Mouse (Mus musculus) cerebellum, postnatal 36 days (tissue): ENCODE results near the gene Taf8.
A peak's percentile ranks its signal among the peaks of the same experiment; 100 is the strongest.

Source experiments
- DNase-seq, 2 experiments: peaks; one replicate each; pipeline ENCODE4 v3.0.0; 2021 to 2022; ENCODE audit warnings: mixed read lengths in 2 of 2

The Taf8 gene

GRCm38 (mm10) chr17:47501946-47502706 is at the start of gene Taf8:
Gene Taf8 (minus strand): TSS chr17:47502292.
- peak; percentile 91 to 93 for DNase-seq

DNA sequence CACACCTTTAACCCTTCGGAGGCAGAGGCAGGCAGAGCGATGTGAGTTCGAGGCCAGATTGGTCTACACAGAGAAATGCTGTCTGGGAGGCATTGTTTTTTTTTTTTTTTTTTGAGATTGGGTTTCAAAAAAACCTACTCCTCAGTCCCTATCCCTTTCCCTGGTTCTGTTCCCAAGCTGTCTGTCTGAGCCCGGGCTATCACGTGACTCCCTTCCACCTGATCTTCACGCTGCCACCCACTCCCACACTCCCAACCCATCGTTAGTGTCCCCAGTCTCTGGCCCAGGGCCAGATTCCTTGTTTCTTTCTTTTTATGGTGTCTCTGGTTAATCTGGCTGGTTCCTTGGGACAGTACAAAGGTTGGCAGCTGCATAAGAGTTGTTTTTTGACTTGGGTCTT is 49.0 kb upstream of the Taf8 start:
- DNase-seq = no peak

GRCm38 (mm10) chr17:47545861-47546331 is 43.8 kb upstream of the Taf8 start:
- no peak for DNase-seq

DNA sequence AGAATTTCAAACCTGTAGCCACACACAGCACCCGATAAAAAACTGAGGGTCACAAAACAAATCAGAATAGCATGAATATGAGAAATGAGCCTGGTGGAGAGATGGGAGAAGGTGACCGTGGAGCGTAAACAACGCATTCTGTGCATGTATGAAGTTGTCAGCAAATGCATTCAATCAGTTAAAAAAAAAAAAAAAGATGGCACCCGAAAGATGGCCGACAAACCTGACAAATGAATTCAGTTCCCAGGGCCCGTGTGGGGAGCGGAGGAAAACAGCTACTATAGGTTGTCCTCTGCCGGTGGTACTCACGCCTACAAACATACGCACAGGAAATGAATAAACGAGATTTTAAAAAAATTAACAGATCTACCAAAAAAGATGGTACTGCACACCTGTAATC is 43.1 kb upstream of the Taf8 start:
- DNase-seq = no peak

- DNase-seq = no peak
Observed at GRCm38 (mm10) chr17:47543051-47543650, 41.1 kb upstream of the Taf8 start.

DNA sequence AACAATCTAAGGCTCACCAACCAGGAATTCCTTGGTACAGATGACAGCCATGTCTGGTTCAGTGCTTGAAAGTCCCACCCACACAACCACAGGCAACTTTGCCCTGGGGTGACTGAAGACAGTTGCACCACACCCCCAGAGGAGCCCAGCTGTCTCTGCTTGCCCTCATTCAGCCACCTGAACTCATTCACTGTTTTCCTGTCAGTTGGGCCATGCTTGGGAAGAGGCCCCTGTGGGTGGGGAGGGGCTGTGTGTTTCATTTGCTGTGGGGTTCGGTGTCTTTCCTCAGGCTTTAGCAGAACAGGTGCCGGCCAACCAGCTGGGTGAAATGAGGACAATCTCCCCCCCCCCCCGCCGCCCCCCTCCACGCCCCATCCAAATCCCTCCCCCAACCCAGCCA is 40.0 kb upstream of the Taf8 start:
- no peak for DNase-seq

DNA sequence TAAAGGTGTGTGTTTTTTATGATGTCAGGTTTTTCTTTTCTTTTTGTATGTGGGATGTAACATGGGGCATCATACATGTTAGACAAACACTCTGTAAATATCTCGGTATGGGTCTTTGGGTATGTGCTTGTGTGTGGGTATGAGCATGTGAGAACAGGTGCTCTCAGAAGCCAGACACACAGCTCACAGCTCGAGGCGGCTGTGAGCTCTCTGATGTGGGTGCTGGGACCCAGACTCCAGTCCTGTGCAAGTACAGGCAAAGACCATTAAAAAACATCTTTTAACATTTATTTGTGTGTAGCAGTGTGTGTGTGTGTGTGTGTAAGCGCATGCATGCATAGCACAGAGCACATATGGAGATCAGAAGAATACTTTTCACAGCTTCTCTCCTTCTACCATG is 37.0 kb upstream of the Taf8 start:
- no peak for DNase-seq

- DNase-seq = no peak
Observed at GRCm38 (mm10) chr17:47538049-47538448, 36.0 kb upstream of the Taf8 start.

DNA sequence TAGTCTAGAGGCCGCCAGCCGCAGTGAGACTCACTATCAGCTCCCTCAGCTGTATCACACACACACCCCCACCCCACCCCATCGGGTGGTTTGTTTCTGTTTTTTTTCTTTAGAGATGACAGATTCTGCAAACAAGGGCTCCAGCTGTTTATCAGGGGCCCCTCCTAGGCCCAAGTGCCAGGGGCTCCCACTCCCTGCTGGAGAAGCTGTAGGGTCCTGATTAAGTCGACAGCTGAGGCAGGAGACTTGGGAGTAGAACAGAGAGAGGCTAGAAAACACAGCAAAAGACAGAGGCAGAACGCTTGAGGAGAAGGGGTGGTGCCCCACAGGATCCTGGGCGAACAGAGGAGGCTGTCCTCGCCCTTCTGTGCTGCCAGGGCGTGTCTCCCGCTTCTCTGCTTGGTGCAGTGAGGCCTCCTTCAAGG is 33.7 kb upstream of the Taf8 start:
- DNase-seq = no peak

- DNase-seq = no peak
Observed at GRCm38 (mm10) chr17:47533691-47534090, 31.6 kb upstream of the Taf8 start.

DNA sequence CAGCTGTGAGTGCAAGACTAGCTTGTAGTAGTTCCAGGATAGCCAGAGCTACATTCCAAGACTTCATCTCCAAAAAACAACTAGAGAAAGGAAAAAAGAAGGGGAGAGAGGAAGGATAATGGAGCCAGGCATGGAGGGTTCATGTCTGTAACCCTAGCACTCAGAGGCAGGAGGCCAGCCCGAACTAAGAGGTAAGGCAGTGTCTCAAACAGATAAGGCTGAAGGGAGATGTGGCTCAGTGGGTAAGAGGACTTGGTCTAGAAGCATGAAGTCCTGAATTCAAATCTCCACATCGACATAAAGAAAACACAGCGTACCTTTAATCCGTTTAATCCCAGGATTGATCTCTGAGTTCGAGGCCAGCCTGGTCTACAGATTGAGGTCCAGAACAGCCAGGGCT is 30.3 kb upstream of the Taf8 start:
- DNase-seq = no peak

DNA sequence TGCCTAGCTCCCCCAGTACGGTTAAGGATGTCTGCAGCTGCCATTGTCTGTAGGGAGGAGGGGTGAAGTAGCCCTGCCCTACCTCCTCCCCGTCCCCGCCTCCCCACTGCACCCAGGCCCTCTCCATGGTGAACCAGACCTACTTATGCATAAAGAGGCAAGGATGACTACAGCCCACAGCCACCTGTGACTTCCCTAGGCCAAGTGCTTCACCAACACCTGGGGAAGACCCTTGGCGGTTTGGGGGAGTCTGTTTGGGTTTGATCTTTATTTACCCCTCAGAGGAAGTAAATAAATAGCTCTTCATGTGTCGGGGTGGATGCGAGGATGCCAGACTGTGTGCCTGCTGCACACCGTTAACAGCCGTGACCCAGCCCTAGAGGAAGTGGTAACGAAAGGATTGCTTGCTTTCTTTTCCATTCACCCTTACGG is 29.3 kb upstream of the Taf8 start:
- no peak for DNase-seq

DNA sequence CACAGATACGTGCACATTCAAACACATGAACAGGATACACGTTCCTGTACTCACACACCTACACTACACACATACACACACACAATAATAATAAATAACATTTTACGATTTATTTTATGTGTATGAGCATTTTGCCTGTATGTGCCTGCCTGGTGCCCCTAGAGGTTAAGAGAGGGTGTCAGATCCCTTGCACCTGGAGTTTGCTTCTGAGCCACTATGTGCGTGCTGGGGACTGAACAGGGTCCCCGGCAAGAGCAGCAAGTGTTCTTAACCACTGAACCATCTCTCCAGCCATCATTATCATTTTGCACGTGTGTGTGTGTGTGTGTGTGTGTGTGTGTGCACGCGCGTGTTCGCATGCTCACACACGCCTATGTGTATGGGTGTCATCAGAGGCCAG is 27.5 kb upstream of the Taf8 start:
- no peak for DNase-seq

DNA sequence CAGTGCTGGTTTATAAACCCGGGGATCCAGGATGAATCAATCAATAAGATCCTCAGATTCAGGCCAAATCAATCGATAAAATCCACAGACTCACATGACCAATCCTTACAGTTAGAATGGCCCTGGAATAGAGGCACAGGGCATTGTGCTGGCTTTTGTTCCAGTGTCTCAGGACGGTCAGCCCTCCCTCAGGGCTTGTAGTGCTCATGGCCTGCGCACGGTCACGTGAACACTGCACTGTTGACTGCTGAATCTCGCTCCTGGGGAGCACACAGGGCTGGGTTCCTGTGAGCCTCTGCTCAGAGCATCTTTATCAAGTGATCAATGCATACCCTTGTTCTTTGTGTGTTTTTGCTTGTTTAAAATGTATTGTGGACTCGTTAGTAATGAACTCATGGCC is 26.8 kb upstream of the Taf8 start:
- DNase-seq = no peak

GRCm38 (mm10) chr17:47527581-47528300 is 25.6 kb upstream of the Taf8 start:
- no peak for DNase-seq

- no peak for DNase-seq
Observed at GRCm38 (mm10) chr17:47526856-47527520, 24.9 kb upstream of the Taf8 start.

GRCm38 (mm10) chr17:47524991-47525390 is 22.9 kb upstream of the Taf8 start:
- DNase-seq = no peak

DNA sequence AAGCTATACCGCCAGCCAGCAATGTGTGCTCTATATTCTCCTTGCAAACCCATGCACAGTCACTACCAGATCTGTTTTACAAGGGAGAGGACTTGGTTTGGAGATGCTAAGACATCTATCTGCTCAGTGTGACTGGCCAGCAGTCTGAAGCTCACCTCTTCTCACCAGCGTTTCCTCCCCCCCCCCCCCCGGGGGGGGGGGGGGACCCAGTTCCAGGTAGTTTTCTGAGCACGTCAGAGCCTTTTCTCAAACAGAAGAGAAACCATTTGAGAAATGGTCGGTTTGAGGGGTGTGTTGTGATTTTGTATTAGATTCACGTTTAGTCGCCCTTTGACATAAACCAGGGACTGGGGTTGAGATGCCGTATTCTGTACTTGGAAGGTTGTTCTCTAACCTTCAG is 22.0 kb upstream of the Taf8 start:
- no peak for DNase-seq

DNA sequence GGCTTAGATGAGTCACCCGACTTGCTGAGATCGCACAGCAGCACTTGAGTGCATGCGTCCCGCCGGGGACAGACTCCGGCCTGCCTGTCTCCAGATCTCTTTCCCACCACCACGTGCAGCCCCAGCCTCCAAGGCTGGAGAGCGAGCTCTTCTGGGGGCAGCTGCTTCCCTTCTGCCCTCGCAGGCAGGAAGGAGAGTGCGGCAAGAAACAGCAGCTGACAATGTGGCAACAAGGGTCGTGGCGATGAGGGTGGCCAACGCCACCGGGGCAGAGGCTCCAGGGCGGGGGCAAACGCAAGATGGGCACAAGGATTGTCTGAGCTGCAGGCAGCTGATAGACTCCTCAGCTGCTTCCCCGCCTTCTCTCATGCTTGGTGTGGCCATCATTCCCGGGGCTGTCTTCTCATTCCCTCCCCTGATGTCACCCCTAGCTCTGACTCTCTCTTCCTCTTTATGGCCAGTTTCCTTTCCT is 21.2 kb upstream of the Taf8 start:
- DNase-seq = no peak

GRCm38 (mm10) chr17:47522536-47522935 is 20.4 kb upstream of the Taf8 start:
- DNase-seq = no peak

DNA sequence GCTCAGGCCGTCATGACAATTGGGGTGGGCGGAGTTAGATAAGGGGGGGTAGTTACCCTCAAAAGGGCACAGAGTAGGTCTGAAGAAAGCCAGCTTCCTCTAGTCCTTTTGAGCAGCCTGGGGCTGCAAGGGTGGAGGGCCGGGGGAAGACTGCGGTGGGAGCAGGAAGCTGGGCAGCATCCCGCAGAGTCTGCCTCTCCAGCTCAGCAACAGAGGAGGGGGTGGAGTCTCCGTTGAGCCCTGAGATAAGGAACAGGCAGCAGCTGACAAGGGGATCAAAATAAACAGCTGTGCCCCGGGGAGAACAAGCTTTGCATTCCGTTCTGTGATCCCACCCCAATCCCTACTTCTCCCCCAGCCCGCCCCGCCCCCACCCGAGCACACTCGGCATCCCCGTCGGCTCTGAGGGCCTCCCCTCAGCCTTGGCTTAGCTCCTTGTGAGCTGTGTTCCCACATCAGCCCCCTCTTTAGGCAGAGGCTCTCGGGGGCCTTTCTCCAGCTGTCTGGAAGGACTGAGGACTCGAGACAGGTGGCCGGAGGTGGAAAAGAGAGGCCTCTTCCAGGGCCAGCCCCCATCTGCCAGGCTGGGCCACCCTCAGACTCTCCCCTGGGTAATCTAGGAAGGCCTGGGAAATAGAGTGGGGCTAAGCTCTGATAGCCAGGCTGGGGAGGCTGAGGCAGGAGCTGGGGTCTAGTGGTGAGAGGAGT is 19.6 kb upstream of the Taf8 start:
- DNase-seq = no peak

- DNase-seq = no peak
Observed at GRCm38 (mm10) chr17:47518205-47518604, 16.1 kb upstream of the Taf8 start.

DNA sequence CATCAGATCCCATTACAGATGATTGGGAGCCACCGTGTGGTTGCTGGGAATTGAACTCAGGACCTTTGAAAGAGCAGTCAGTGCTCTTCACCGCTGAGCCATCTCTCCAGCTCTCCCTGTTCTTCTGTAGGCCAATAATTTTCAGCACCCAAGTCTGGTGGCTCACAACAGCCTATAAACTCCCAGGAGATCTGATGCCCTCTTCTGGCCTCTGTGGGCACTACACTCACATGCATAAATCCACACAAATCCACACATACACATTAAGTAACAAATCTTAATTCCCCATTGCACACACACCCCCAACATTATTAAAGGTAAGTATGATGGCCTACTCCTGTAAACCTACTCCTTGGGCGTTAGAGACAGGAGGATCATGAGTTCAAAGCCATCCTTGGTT is 14.1 kb upstream of the Taf8 start:
- no peak for DNase-seq
